Mouse (Mus musculus): ENCODE data around the gene Heg1. TPM values are rescaled to one million over a fixed set of nuclear protein-coding genes. Genes with fewer than 3 reads are reported as not detected.

Gene Heg1
- total and polyA plus RNA-seq, 3 experiments = 40.8 to 77.1 (median 67.2) TPM

DNA sequence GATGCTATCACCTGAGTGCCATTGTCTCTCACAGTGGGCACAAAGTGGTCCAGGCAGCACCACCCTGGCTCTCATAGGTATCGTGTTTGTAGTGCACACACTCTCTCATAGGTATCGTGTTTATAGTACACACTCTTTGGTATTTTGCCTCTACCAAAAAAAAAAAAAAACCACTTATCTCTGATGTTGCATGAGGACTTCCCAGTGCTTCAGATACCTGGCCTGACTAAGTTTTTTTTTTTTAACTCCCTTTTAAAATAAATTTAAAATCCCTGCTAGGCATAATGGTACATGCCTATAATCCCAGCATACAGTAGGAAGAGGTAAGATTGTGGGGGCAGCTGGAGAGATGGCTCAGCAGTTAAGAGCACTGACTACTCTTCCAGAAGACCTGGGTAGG lies 81.3 kb downstream of the Heg1 start:
- peaks cover 18 to 50% of the 10 kb centered on the region in 2 experiments for H3K4me1 ChIP-seq (ENCODE audit: control insufficient read depth in 1 of 2, insufficient read depth in 2 of 2)
- no peak for DNase-seq (ENCODE audit: extremely low read depth)
- no peak overlapping the region for H3K4me3 ChIP-seq (replicated peaks in 1 of 3; ENCODE audit: low read depth in 2 of 3, low read length in 2 of 3, poor library complexity in 1 of 3)
- TF ChIP-seq MAZ (IDR thresholded peaks at IDR 0.05; ENCODE audit: low read depth, low read length) (no peak), CHD1 (IDR thresholded peaks at IDR 0.05; ENCODE audit: low read depth, low read length) (no peak), USF2 (conservative IDR thresholded peaks at IDR 0.05; ENCODE audit: low read depth, low read length) (no peak), MYC (IDR thresholded peaks at IDR 0.05; ENCODE audit: low read depth, low read length) (no peak), SMC3 (IDR thresholded peaks at IDR 0.05; ENCODE audit: low read depth, low read length) (no peak), UBTF (IDR thresholded peaks at IDR 0.05; ENCODE audit: low read depth, low read length) (no peak), MAFK (IDR thresholded peaks at IDR 0.05; ENCODE audit: insufficient replicate concordance, low read length) (no peak), TCF12 (IDR thresholded peaks at IDR 0.05; ENCODE audit: low read depth, low read length) (no peak), ZMIZ1 (IDR thresholded peaks at IDR 0.05; ENCODE audit: low read depth, low read length) (no peak), PAX5 (IDR thresholded peaks at IDR 0.05; ENCODE audit: low read length) (no peak), HCFC1 (IDR thresholded peaks at IDR 0.05; ENCODE audit: low read depth, low read length) (no peak), POLR2AphosphoS2 (IDR thresholded peaks at IDR 0.05; ENCODE audit: low read depth, low read length) (no peak), MEF2A (IDR thresholded peaks at IDR 0.05; ENCODE audit: borderline replicate concordance, low read depth, low read length) (no peak), KAT2A (IDR thresholded peaks at IDR 0.05; ENCODE audit: insufficient replicate concordance, low read length) (no peak), BHLHE40 (IDR thresholded peaks at IDR 0.05; ENCODE audit: low read depth, low read length) (no peak)
- no peak overlapping the region for H3K4me2 ChIP-seq (ENCODE audit: insufficient read depth, low read depth, poor library complexity, severe bottlenecking)
- no peak overlapping the region for H3K9ac ChIP-seq (ENCODE audit: insufficient read depth, low read depth)
- no peak overlapping the region for H3K27ac ChIP-seq (ENCODE audit: insufficient read depth, low read depth)
- in situ Hi-C loops (cut with MboI; ENCODE audit: low pct_ligation_motif_present, low pct_unique_long_range_greater_than_20kb, low sequenced_read_pairs) (no loop called here), dilution Hi-C loops (cut with MboI; ENCODE audit: extremely low pct_ligation_motif_present, extremely low pct_unique_long_range_greater_than_20kb, low sequenced_read_pairs) (no loop called here)
- no peaks in the 10 kb centered on the region; the same call in 1 of the 2 replicates for H3K79me2 ChIP-seq (replicated peaks; ENCODE audit: control insufficient read depth, extremely low read depth, insufficient read depth, poor library complexity, severe bottlenecking)
- no peaks in the 10 kb centered on the region for H3K9me3 ChIP-seq (replicated peaks; ENCODE audit: low read length)
- no peaks in the 10 kb centered on the region for H3K27me3 ChIP-seq (replicated peaks)
- peaks cover 51 to 75% of the 10 kb centered on the region in 2 experiments for H3K36me3 ChIP-seq (replicated peaks in 1 of 2; ENCODE audit: control insufficient read depth in 1 of 2, insufficient read depth in 1 of 2, low read length in 1 of 2)

- H3K9me3 ChIP-seq (replicated peaks; ENCODE audit: low read length) = no peaks in the 10 kb centered on the region
- no peak overlapping the region for H3K4me2 ChIP-seq (ENCODE audit: insufficient read depth, low read depth, poor library complexity, severe bottlenecking)
- no peaks in the 10 kb centered on the region for H3K27me3 ChIP-seq (replicated peaks)
- H3K9ac ChIP-seq (ENCODE audit: insufficient read depth, low read depth) = no peak overlapping the region
- H3K4me3 ChIP-seq (replicated peaks in 1 of 3; ENCODE audit: low read depth in 2 of 3, low read length in 2 of 3, poor library complexity in 1 of 3) = no peak overlapping the region
- in situ Hi-C loops (cut with MboI; ENCODE audit: low pct_ligation_motif_present, low pct_unique_long_range_greater_than_20kb, low sequenced_read_pairs) (no loop called here), dilution Hi-C loops (cut with MboI; ENCODE audit: extremely low pct_ligation_motif_present, extremely low pct_unique_long_range_greater_than_20kb, low sequenced_read_pairs) (no loop called here)
- no peak for DNase-seq (ENCODE audit: extremely low read depth)
- no peak for TF ChIP-seq E2F4 (IDR thresholded peaks at IDR 0.05; ENCODE audit: insufficient replicate concordance, low read depth, low read length)
- TF ChIP-seq JUN (IDR thresholded peaks at IDR 0.05; ENCODE audit: insufficient read depth, low read depth, low read length) = no peak
- peak; percentile 15; the same call in 1 of the 2 replicates for TF ChIP-seq POLR2AphosphoS2 (IDR thresholded peaks at IDR 0.05; ENCODE audit: low read depth, low read length)
- peaks cover 44 to 67% of the 10 kb centered on the region in 2 experiments for H3K36me3 ChIP-seq (replicated peaks in 1 of 2; ENCODE audit: control insufficient read depth in 1 of 2, insufficient read depth in 1 of 2, low read length in 1 of 2)
- H3K27ac ChIP-seq (ENCODE audit: insufficient read depth, low read depth) = no peak overlapping the region
- H3K79me2 ChIP-seq (replicated peaks; ENCODE audit: control insufficient read depth, extremely low read depth, insufficient read depth, poor library complexity, severe bottlenecking) = no peaks in the 10 kb centered on the region
- peaks cover 21 to 58% of the 10 kb centered on the region in 2 experiments for H3K4me1 ChIP-seq (ENCODE audit: control insufficient read depth in 1 of 2, insufficient read depth in 2 of 2)
Observed at GRCm38 (mm10) chr16:33766309-33766708, 82.1 kb downstream of the Heg1 start.

Measured in CH12.LX (cell line).